Comparison of ENCODE assay signal across 7 mouse cellular contexts in genomic region chr12:113156540-113156929, GRCm38 (mm10). TPM values are rescaled to one million over a fixed set of nuclear protein-coding genes. Genes with fewer than 3 reads are reported as not detected.
A peak's percentile ranks its signal among the peaks of the same experiment; 100 is the strongest.
DNase-seq lines count a peak whose midpoint lies in the region; ATAC-seq and TF ChIP-seq lines count a peak whose summit lies in the region.

No protein-coding gene starts in this region.

- ATAC-seq in forebrain, embryonic 11.5 days (replicated peaks; ENCODE audit: low FRiP score): no peak
- peak; percentile 24; the same call in 1 of the 2 replicates for ATAC-seq in liver, embryonic 14.5 days (ENCODE audit: insufficient read depth)

- TF ChIP-seq CTCF in liver, embryonic 14.5 days (IDR thresholded peaks at IDR 0.05; ENCODE audit: low read depth): no peak

- WGBS in forebrain, embryonic 11.5 days: under 1% methylated on average over 23 of the region's 23 CpGs
- WGBS in liver, embryonic 14.5 days (ENCODE audit: insufficient replicate concordance): 1% methylated on average over 23 of the region's 23 CpGs

- peak overlapping the region; percentile 63 for H3K4me3 ChIP-seq in forebrain, embryonic 11.5 days (ENCODE audit: low read depth, low read length)
- H3K4me3 ChIP-seq in liver, embryonic 14.5 days (ENCODE audit: insufficient read depth in 1 of 2, low read depth in 2 of 2, low read length in 2 of 2): peak overlapping the region; percentile 73 to 89

- TF ChIP-seq EP300 in liver, embryonic 14.5 days (IDR thresholded peaks at IDR 0.05; ENCODE audit: low read depth): no peak

- H3K27me3 ChIP-seq in forebrain, embryonic 11.5 days (ENCODE audit: control insufficient read depth, insufficient read depth, low read length): peaks cover 4% of the 10 kb centered on the region; the same call in 1 of the 2 replicates
- H3K27me3 ChIP-seq in liver, embryonic 14.5 days (ENCODE audit: control insufficient read depth, insufficient read depth, low read length): peaks cover 4% of the 10 kb centered on the region

- no peak overlapping the region for H3K27ac ChIP-seq in forebrain, embryonic 11.5 days (ENCODE audit: low read depth, low read length)
- peak overlapping the region; percentile 32; the same call in 1 of the 2 replicates for H3K27ac ChIP-seq in liver, embryonic 14.5 days

- intact Hi-C loops in left cerebral cortex, postnatal 10 days (cut with DNase I): no loop called here

- H3K4me1 ChIP-seq in forebrain, embryonic 11.5 days (replicated peaks; ENCODE audit: control insufficient read depth, insufficient read depth, low read length): peaks cover 15% of the 10 kb centered on the region
- H3K4me1 ChIP-seq in liver, embryonic 14.5 days (replicated peaks; ENCODE audit: control insufficient read depth in 2 of 2, insufficient read depth in 2 of 2, low read length in 1 of 2): peaks cover 10 to 17% of the 10 kb centered on the region in 2 experiments

- H3K36me3 ChIP-seq in forebrain, embryonic 11.5 days (ENCODE audit: control insufficient read depth, insufficient read depth, low read length): no peaks in the 10 kb centered on the region
- no peaks in the 10 kb centered on the region; the same call in 1 of the 2 replicates for H3K36me3 ChIP-seq in liver, embryonic 14.5 days (replicated peaks; ENCODE audit: control insufficient read depth, insufficient read depth, low read depth)

- H3K9me3 ChIP-seq in forebrain, embryonic 11.5 days (ENCODE audit: control insufficient read depth, low read length): no peaks in the 10 kb centered on the region
- H3K9me3 ChIP-seq in liver, embryonic 14.5 days (ENCODE audit: control insufficient read depth, low read length): no peaks in the 10 kb centered on the region

- H3K4me2 ChIP-seq in forebrain, embryonic 11.5 days (ENCODE audit: low read depth, low read length, severe bottlenecking): peak overlapping the region; percentile 87
- peak overlapping the region; percentile 99 for H3K4me2 ChIP-seq in liver, embryonic 14.5 days (ENCODE audit: low read depth)

- peak overlapping the region; percentile 64 for H3K9ac ChIP-seq in forebrain, embryonic 11.5 days (ENCODE audit: low read length)
- peak overlapping the region; percentile 85 for H3K9ac ChIP-seq in liver, embryonic 14.5 days (replicated peaks)

- peak; percentile 36 for DNase-seq in 3T3-L1 (ENCODE audit: low read depth, low spot score)
- DNase-seq in 416B (ENCODE audit: low read depth): peak; percentile 59
- no peak for DNase-seq in forebrain, embryonic 11.5 days (ENCODE audit: low spot score)
- no peak for DNase-seq in liver, embryonic 14.5 days (ENCODE audit: low read depth in 3 of 3, low spot score in 3 of 3)
- DNase-seq in left cerebral cortex, postnatal 10 days (ENCODE audit: extremely low spot score in 1 of 2, low spot score in 2 of 2): no peak
- DNase-seq in cerebellum, adult 11 months: no peak
- DNase-seq in spleen, postnatal 36 days (ENCODE audit: low spot score in 2 of 2): no peak

RNA-seq across cellular contexts. Expression of gene Tedc1, which starts 0.3 kb away (rescaled TPM):
- polyA plus RNA-seq in forebrain, embryonic 11.5 days (2014; fragmentation: Nextera tagmentation; extraction: Ambion mirVana): 57.2 and 58.2 TPM in 2 replicates
- 8.2 and 12.0 TPM in 2 replicates for polyA plus RNA-seq in liver, embryonic 14.5 days (2012; rRNA removed)
- 6.4 and 6.8 TPM in 2 replicates for polyA plus RNA-seq in liver, embryonic 14.5 days (2014; fragmentation: Nextera tagmentation; extraction: Ambion mirVana)
- 1 to 10 TPM; 3.7 TPM for total RNA-seq in left cerebral cortex, postnatal 10 days (2021)

RNA-seq across cellular contexts. Expression of gene Crip1, which starts 10.4 kb away (rescaled TPM):
- polyA plus RNA-seq in forebrain, embryonic 11.5 days (2014; fragmentation: Nextera tagmentation; extraction: Ambion mirVana): 61.3 and 66.5 TPM in 2 replicates
- 41.5 and 87.7 TPM in 2 replicates for polyA plus RNA-seq in liver, embryonic 14.5 days (2012; rRNA removed)
- polyA plus RNA-seq in liver, embryonic 14.5 days (2014; fragmentation: Nextera tagmentation; extraction: Ambion mirVana): 100.0 and 101 TPM in 2 replicates
- 10 to 100 TPM; 12.4 to 12.6 TPM for total RNA-seq in left cerebral cortex, postnatal 10 days (2021)

RNA-seq across cellular contexts. Expression of gene Crip2, which starts 16.5 kb away (rescaled TPM):
- 186 and 217 TPM in 2 replicates for polyA plus RNA-seq in forebrain, embryonic 11.5 days (2014; fragmentation: Nextera tagmentation; extraction: Ambion mirVana)
- polyA plus RNA-seq in liver, embryonic 14.5 days (2012; rRNA removed): 29.3 and 37.4 TPM in 2 replicates
- polyA plus RNA-seq in liver, embryonic 14.5 days (2014; fragmentation: Nextera tagmentation; extraction: Ambion mirVana): 35.0 and 38.1 TPM in 2 replicates
- total RNA-seq in left cerebral cortex, postnatal 10 days (2021): 100 to 1,000 TPM; 220 to 253 TPM

RNA-seq across cellular contexts. Expression of gene Tmem121, which starts 29.2 kb away (rescaled TPM):
- 17.0 and 20.3 TPM in 2 replicates for polyA plus RNA-seq in forebrain, embryonic 11.5 days (2014; fragmentation: Nextera tagmentation; extraction: Ambion mirVana)
- 0.29 and 0.54 TPM in 2 replicates for polyA plus RNA-seq in liver, embryonic 14.5 days (2012; rRNA removed)
- polyA plus RNA-seq in liver, embryonic 14.5 days (2014; fragmentation: Nextera tagmentation; extraction: Ambion mirVana): 0.11 TPM in 1 of 2 replicates, not detected in the other
- 10 to 100 TPM; 35.0 to 39.1 TPM for total RNA-seq in left cerebral cortex, postnatal 10 days (2021)

RNA-seq across cellular contexts. Expression of gene Mta1, which starts 58.5 kb away (rescaled TPM):
- 25.3 and 27.7 TPM in 2 replicates for polyA plus RNA-seq in forebrain, embryonic 11.5 days (2014; fragmentation: Nextera tagmentation; extraction: Ambion mirVana)
- polyA plus RNA-seq in liver, embryonic 14.5 days (2012; rRNA removed): 22.4 and 22.6 TPM in 2 replicates
- polyA plus RNA-seq in liver, embryonic 14.5 days (2014; fragmentation: Nextera tagmentation; extraction: Ambion mirVana): 4.7 and 6.3 TPM in 2 replicates
- total RNA-seq in left cerebral cortex, postnatal 10 days (2021): 10 to 100 TPM; 87.1 to 89.1 TPM

Comparison
In these comparisons a context has a peak if more than half of its experiments do, and no peak if none do; other contexts are left out.
1. DNase-seq: peak in 3T3-L1 (single experiment) and 416B (single experiment); none in forebrain, embryonic 11.5 days (single experiment), liver, embryonic 14.5 days (0 of 3), left cerebral cortex, postnatal 10 days (0 of 2), cerebellum, adult 11 months (single experiment) and spleen, postnatal 36 days (0 of 2).